Mouse (Mus musculus) activated CD4-positive, CD25-positive, alpha-beta regulatory T cell, adult 4 months (primary cell): Measurements from ENCODE around the gene Syt16. TPM values are rescaled to one million over a fixed set of nuclear protein-coding genes. Genes with fewer than 3 reads are reported as not detected.

Experiments
- ATAC-seq: one replicate; pipeline ENCODE4 v1.8.0; 2017
- polyA plus RNA-seq, 2 experiments: library from polyadenylated mRNA; unstranded; fragments of 100-300 nt; shearing (Covaris generic); gene quantifications; one replicate each; pipeline ENCODE4 v1.2.1; 2017

Gene Syt16
- not detected for polyA plus RNA-seq

DNA sequence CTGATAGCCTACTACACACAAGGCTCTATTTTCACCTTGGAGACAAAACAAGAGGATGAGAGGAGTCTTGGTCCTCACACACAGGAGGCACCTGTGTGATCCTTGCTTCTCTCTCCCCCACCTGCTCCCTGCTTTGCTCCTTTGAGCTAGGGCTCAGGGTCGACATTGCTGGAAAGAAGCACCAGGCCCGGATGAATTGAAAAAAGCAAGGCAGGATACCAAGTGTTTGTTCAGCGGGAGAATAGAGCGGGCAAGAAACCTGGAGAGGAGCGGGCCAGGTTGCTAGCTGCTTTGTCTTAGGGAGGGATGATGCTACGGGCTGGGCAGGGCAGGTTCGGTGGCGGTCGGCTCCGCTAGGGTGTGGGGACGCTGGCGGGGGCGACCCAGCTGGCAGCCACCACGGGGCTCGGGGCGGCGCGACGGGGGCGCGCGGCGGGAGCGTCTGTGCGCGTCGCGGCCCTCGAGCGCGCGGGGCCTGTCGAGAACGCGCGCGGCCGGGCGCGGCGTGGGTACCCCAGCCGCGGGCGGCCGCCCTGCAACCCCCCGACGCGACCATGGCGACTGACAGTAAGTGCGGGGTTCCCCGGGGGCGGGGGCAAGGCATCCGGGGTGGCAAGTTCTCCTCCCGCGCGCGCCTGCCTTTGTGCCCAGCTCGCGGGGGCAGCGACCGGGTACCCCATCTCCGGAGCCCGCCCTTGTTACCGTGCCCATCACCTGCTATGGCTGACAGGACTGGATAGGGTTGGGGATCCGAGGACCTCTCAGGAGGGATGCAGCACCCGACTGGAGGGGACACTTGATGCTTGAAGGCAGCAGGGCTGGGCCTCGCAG lies at the start of gene Syt16:
Syt16 (plus strand) TSS at position 365 of the 831 bp plus-strand sequence.
- ATAC-seq: no peak

DNA sequence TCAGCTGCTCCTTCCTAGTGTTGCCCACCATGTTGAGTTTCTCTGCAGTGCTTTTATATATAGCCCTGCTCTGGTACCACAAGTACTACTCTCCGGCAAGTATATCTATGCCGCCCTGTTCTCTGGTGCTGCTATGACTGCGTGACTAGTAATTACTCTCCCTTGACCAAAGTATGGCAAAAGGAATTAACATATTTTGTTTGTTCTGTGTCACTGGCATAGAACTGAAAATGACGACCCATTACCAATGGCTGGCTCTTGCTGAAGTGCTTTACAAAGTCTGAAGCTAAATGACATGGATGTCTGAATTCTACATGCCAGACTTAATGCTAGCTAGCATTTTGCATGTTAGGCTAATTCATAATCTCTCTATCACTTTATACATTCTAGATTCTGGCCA lies 49.0 kb upstream of the Syt16 start:
- no peak for ATAC-seq

DNA sequence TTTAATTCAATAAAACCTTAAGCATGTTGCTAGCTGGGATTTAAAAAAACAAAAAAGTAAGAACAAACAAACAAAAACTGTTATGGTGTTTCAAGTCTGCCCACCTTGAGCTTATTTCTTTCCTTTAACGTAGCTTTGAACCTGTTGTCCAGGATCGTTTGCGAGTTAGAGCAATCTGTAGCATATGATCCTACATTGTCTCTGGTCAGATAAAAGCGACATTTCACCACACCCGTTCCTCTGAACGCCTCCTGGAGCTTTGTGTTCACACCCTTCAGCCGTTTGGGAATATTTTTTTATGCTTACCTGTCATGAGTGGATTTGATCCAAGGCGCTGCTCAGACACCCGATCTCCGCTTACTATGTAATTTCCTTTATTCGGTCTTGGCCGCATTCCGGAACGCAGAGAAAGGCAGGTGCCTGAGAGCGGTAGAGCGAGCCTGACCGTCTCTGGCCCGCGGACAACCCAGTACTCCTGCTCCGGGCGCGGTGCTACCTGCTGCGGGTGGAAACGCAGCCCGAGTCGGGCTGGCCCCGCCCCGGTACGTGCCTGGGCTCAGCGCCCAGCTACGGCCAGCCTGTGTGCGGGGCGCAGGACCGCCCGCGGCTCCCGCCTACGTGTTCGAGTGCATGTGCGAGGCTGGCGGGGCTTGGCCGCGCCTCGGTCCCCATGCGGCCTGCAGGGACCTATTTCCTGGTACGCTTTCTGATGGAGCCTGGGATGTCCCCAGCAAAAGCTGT lies 48.0 kb upstream of the Syt16 start:
- no peak for ATAC-seq

DNA sequence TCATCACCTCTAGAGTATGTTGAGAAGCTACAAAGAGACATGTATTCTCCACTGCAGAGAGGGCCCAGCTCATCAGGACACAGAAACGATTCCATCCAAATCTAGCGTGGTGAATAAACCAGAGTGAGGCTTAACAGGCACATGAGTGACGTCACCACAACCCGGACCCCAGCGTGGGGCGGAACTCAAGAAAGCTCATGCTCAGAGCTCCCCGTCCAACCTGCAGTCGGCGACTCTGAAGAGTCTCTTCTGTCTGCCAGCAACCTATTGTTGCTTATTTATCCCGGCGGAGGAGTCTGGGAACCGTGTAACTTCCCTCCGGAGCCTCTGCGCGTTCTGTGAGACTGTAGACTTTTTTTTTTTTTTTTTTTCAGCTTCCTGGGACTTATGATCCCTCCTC lies 44.6 kb upstream of the Syt16 start:
- peak; percentile 58 for ATAC-seq

DNA sequence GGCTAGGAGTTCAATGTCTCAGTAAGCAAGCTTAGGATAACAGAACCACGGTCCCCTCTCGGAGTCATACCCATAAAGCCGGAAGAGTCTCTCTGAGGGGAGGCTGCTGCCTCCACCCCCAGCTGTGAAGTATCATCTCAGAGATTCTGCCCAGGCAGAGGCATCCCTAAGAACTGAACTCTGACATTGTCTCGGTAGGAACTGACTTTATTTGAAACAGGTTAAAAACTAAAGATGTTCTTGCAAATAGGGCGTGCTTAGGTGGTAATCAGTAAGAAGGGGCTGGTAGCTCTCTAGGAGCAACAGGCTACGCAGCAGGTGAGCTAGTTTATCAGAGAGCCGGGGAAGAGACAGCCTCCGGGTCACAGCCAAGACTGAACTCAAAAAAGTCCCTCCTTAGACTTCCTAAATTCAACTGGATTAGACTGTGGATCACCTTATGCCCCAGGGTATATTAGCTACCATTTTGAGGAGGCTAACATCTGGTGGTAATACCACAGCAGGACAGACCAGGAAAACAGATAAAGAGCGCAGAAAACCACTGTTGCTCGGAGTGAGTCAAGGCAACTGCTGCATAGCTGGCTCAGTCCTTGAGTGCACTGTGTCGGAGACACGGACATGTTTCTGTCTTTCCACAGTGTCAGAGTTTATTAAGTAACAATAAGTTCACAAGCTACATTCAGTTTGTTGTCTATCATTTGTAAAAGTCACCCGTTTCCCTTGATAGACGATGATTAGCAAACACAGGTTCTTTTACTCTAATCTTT lies 43.9 kb upstream of the Syt16 start:
- ATAC-seq: peak; percentile 58

DNA sequence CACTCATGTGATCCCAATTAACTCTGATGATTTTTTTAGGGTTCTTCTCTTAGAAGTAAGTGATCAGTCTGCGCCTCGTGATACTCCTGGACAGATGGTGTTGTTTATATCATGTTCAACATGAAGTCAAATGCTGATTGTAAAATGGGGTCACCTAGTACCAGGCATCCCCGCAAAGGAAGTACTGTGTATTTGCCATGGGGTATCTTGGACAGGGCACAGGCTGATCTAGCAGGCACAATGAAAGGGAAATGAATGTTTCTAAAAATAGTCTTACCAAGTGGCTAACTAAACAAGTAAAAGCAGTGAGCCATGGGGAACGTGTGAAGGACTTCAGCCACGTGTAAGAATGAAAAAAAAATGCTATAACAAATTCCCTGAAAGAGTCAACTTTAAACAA lies 42.7 kb upstream of the Syt16 start:
- no peak for ATAC-seq

DNA sequence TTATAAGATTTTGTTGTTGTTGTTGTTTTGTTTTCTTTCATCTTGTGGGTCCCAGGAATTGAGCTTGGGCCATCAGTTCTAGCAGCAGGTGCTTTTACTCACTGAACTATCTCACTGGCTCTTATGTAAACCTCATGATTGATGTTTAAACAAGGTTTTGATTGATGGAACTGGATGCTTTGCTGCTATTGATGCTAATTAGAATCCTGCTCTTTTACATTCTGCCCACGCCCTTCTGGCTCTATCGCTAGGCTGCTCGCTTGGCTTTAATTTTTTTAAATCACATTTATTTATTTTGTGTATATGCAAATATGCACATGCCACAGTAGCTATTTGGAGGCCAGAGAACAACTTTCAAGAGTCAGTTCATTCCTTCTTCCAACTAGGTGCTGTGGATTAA lies 39.8 kb upstream of the Syt16 start:
- no peak for ATAC-seq

DNA sequence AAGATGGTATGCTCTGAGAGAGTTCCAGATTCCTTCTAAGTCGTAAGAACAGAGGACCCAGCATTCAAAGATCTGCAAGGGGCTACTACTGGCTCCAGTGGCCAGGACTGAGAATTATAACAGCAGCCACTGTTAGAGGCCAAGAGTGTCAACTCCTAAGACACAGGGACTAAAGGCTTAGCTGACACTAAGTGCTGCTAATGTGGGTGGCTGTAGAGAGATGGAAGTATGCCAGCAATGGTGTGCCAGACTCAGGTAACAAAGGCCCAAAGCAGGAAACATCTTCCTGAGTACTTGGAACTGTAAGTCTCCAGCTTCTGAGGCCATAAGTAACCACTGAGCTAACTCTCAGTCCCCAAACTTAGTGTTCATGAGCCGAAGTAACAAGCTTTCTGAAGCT lies 38.6 kb upstream of the Syt16 start:
- no peak for ATAC-seq

DNA sequence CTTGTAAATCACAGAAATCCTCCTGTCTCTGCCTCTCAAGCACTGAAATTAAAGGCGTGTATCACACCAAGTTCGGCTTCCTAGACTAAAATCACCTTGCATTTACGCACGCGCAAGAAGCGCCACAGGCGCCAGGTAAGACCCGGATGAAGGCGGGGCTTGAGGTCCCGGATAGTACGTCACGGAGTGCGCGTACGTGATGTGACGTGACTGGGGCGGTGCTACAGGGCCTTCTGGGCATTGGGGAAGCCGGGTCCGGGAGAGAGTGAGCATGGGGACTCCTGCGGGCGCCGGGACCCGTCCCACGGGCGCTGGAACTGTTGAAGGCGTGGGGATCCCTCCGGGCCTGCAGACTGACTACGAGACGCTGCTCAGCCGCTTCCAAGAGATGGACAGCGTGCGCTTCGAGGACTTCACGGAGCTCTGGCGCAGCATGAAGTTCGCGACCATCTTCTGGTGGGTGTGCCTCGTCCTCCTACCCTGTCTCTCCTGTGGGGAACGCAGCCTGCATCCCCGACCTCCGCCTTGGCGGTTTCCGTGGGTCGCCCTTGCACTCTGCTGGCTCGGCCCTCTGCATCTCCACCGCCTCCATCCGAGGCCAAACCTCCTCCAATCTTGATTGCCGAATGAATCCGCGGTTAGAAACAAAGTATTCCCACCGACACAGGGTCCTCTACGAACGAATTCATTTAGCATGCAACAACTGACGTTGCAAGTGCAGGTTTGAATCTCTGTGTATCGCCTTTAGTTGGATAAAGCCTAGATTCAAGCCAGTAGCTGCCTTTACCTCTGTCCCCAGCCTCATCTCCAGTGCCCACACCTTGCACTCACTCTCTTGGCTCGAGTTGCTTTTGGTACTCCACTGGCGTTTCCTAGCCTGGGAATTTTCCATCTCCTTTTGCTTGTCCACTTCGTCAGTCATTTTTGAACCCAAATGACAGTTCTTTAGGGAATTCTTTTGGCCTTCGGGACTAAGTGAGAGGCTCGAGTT lies 32.9 kb upstream of the Syt16 start, which contains the start of gene Snapc1:
Snapc1 (plus strand) TSS at position 191 of the 991 bp plus-strand sequence.
- peak; percentile 99 for ATAC-seq

DNA sequence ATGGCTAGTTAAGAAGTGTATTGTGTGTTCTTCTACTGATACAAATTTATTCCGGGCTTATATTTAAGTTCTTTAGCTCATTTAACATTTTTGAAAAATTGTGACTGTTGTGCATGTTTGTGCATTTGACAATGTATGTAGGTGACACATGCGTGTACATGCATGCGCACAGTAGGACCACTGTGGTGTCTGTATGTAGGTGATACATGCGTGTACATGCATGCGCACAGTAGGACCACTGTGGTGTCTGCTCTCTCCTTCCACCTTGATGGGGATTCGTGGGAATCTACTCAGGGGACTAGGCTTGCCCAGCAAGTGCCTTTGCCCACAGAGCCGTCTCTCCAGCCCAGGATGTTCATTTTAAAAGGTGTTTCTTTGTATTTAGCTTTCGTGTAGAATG lies 28.3 kb upstream of the Syt16 start:
- ATAC-seq: no peak

DNA sequence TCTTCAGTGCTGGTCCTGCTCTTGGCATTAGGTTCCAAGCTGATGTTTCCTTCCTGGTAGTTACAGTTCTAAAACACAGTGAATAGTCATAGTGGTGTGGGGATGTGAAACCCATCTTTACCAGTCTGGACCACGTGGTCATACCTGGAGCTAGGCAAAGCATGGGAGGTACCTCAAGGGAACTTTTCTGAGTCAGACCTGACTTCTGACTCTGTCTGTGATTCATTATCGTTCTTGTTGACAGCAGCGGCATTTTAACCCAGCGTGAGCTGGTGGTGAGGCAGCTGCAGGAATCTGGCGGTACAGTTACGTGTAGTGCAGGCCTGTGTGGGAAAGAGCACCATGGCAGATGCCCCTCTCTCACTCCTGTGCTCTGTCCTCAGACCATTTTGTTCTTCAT lies 22.9 kb upstream of the Syt16 start:
- ATAC-seq: no peak

DNA sequence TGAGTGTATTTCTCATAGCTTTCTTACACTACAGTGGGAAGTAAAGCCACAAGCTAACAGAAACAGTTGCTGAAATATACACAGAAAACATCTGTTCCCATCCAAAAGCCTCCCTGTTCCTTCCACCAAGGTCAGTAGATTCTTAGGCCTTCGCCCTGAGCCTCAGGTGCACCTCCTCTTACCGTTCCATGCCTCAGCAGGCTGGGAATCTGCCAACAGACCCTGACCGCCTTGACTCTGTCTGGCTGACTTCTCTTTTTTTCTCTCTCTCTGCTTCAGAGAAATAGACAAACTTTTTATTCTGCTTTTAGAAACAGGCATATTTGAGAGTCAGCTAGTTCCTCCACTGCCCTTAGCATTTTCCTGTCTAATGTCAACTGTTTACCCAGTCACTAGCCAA lies 19.3 kb upstream of the Syt16 start:
- no peak for ATAC-seq

DNA sequence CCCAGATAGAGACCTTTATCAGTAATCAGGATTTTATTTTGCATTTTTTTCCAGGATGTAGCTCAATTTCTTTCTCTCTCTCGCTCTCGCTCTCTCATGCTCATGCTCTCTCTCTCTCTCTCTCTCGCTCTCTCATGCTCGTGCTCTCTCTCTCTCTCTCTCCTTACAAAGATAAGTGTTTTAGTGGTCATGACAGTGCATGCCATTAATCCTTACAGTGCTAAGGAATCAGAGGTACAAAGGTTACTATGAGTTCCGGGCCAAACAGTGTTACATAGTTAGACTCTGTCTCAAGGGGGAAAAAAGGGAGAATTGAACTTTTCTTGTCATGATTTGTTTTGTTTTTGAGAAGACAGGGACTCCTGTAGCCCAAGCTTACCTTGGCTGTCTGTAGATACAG lies 17.8 kb upstream of the Syt16 start:
- no peak for ATAC-seq

DNA sequence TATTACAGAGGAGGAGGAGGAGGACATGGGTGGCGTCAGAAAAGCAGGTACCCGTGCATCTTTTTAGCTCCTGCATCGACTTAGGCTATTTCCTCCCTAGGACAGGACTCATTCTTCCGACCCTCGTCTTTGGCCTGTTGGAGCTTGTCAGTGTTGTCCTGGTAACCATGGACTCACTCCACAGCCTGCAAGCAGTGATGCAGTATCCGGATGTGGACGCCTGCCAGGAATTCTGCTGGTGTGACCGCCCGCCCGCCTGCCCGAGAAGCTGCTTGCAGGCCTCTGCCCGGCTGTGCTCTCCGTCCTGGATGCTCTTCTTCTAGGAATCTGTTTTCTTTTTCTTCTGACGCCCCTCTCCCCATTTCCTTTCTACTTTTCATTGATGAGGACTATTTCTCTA lies 14.9 kb upstream of the Syt16 start:
- ATAC-seq: no peak

DNA sequence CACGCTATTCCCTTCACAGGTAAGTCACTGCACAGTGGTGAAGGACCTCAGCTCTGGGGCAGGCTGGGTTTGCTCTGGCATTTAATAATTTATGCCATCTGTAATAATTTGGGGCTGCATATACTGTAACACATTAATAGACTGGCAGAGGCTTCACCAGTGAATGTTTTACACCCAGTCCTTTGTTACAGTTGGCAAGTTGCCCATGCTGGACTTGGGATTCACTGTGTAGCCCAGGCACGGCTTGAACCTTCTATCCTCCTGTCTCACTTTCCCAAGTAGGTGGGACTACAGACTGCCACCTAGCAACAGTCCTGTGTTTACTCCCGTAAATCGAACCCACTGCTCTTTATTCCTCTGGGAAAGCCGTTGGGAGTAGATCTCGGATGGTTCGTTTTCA lies 11.2 kb upstream of the Syt16 start:
- no peak for ATAC-seq

DNA sequence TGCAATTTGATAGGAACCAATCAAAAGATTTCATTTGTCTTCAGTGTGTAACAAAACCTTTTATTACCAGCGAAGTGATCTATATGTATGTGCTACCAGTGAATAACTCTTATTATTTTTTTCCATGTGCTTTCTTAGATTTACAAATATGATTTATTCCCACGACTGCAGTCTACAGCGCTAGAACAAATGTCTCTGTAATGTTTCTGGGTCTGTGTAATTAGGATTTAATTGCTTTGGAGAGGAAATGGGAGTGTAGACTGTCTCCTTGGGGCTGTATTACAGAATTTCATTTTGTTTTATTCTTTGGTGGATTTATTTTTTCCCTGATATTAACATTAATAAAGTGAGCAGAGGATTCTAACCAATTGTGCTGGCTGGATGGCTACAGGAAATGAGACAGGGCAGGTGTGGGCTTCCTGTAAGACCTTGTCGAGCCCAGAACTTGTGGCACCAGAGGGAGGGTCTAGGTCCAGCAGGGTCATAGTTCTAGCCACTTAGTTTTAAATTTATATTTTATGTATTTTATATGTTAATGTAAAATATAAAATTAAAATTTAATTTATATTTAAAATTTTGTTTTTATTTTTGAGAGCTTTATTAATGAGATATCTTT lies 9.0 kb upstream of the Syt16 start:
- ATAC-seq: no peak

DNA sequence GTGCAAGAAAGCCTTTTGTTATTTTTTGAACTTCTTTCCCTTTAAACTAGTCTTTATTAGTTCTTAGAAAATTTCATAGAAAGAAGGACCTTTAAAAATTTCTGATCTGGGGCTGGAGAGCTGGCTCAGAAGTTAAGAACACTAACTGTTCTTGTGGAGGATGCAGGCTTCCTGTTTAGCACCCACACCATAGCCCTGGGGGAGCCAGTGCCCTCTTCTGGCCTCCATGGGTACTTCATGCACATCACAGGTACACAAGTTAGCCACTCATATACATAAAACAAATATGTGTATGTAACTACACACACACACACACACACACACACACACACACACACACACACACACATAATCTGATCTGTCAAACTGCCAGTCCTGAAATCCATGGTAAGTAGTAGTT lies 7.9 kb upstream of the Syt16 start:
- peak; percentile 71 for ATAC-seq

DNA sequence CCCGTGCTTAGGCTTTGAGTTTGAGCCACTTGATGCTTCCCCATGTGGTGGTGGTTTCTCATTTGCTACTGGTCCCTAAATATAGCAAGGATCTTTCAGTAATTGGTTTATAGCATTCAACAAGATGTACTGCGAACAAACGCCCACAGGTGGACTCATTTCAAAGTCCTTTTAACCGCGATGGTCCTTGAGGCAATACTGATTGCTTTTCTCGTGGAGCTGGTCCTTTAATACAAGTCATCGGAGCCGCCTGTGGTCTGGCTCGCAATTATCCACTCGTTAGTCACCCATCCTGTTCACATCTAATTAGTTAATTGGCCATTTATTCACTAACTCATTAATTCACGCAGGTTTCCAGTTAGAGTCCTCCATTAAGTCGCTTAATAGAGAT lies 560 bp upstream of the Syt16 start:
- ATAC-seq: no peak

DNA sequence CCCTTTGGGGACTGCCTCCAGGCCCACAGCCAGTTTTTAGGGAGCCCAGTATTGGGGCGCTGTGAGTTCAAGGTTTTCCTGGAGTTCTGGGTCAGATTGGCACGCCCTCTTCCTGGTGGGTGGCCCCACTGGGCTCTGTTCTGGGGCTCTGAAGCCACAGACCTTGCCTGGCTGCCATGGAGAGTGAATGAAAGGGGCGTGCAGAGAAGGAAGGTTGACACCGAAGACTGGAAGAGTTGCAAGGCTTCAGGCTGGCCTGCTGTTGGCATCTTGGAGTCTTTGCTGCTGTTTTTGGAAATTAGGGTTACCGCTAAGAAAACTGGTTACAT lies 631 bp downstream of the Syt16 start:
- ATAC-seq: no peak

DNA sequence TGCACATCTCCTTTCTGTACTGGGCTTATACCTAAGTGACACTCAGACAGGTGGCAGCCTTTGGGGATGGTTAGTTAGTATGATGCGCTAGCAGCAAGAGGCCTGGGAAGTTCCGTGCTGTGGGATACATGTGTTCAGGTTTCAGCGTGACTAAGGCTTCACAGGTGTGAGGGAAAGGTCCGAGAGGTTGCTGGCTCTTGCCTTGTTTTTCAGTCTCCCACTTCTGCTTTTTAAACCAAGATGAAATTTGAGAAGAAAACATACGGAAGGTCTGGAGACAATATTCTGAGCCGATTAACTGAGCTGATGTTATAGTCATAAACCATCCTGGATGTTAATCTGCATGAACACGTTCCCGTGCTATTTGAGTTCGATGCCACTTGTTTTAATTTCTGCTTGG lies 5.0 kb downstream of the Syt16 start:
- ATAC-seq: no peak

DNA sequence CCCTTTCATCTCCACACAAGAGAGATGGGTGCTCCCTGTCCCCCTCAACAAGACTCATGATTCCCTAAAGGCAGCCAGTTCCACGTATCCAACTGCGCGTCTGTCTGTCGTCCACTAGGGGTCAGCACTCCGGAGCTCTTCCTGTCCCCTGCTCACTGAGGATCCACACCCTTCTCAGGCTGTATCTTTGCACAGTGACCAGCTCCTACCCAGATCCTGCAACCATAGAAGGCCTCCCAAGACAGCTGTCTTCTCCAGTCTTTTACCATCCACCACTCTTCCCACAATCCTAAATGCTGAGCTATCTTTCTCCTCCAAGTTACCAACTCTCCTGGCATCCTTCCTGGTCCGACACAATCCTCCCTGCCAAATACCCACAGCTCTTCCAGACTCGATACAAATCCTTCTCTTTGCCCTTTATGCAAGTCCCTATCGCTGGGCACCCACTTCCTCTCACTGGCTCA lies 12.0 kb downstream of the Syt16 start:
- ATAC-seq: peak; percentile 57

DNA sequence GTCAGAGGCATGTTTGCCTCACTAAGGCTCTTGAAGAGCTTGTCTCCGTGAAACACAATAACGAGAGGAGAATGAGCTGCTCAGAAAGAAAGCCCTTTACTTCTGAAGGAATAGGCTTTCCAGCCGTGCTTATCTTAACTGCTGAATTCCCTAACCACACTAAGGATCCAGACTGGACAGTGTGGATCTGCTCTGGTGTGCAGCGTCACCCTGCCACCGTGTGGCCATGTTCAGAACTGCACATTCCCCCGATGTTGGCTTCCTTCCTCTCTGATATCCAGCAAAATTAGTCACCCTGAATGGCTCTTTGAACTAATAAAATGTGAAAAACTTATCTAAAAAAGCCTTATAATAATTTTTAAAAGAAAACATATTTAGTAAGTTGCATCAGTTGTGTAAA lies 16.3 kb downstream of the Syt16 start:
- no peak for ATAC-seq
